Mouse (Mus musculus): ENCODE results near the gene Plekhb1.

Gene Plekhb1

GRCm38 (mm10) chr7:100642413-100642812 is 19.8 kb downstream of the Plekhb1 start:
- Histone ChIP-seq H3K27me3 (ENCODE audit: control insufficient read depth, insufficient read depth, low read length, poor library complexity, severe bottlenecking) (no peaks in the 10 kb centered on the region), H3K36me3 (ENCODE audit: control insufficient read depth, insufficient read depth, low read length, poor library complexity, severe bottlenecking) (0 out of 2 replicates have a peak, but pooled peaks cover 3% of the 10 kb centered on the region)
- DNase-seq (ENCODE audit: low read depth, low spot score), result no peak

- DNase-seq (ENCODE audit: low read depth, low spot score), result peak; percentile 69
These were observed 24.6 kb downstream of the Plekhb1 start for GRCm38 (mm10) chr7:100637657-100638056.

GRCm38 (mm10) chr7:100624538-100624937 is 37.7 kb downstream of the Plekhb1 start:
- Histone ChIP-seq H3K36me3 (ENCODE audit: control insufficient read depth, insufficient read depth, low read length, poor library complexity, severe bottlenecking) (peaks cover 2% of the 10 kb centered on the region; the same call in 1 of the 2 replicates), H3K27me3 (ENCODE audit: control insufficient read depth, insufficient read depth, low read length, poor library complexity, severe bottlenecking) (no peaks in the 10 kb centered on the region)
- DNase-seq (ENCODE audit: low read depth, low spot score), result no peak

More at GRCm38 (mm10) chr7:100637657-100638056, 24.6 kb downstream of the Plekhb1 start:
- H3K27me3 ChIP-seq (ENCODE audit: control insufficient read depth, insufficient read depth, low read length, poor library complexity, severe bottlenecking), result no peaks in the 10 kb centered on the region
- H3K36me3 ChIP-seq (ENCODE audit: control insufficient read depth, insufficient read depth, low read length, poor library complexity, severe bottlenecking), result peaks cover 6% of the 10 kb centered on the region

GRCm38 (mm10) chr7:100622277-100622676 is 39.9 kb downstream of the Plekhb1 start:
- peak; percentile 54 for DNase-seq (ENCODE audit: low read depth, low spot score)
- H3K36me3 ChIP-seq (ENCODE audit: control insufficient read depth, insufficient read depth, low read length, poor library complexity, severe bottlenecking), result peaks cover 2% of the 10 kb centered on the region; the same call in 1 of the 2 replicates

GRCm38 (mm10) chr7:100616121-100616857 is 45.9 kb downstream of the Plekhb1 start:
- no peaks in the 10 kb centered on the region for H3K36me3 ChIP-seq (ENCODE audit: control insufficient read depth, insufficient read depth, low read length, poor library complexity, severe bottlenecking)
- no peak for DNase-seq (ENCODE audit: low read depth, low spot score)
- no peaks in the 10 kb centered on the region for H3K27me3 ChIP-seq (ENCODE audit: control insufficient read depth, insufficient read depth, low read length, poor library complexity, severe bottlenecking)

More at GRCm38 (mm10) chr7:100622277-100622676, 39.9 kb downstream of the Plekhb1 start:
- H3K27me3 ChIP-seq (ENCODE audit: control insufficient read depth, insufficient read depth, low read length, poor library complexity, severe bottlenecking), result no peaks in the 10 kb centered on the region

GRCm38 (mm10) chr7:100608910-100609309 is 53.3 kb downstream of the Plekhb1 start:
- Histone ChIP-seq H3K36me3 (ENCODE audit: control insufficient read depth, insufficient read depth, low read length, poor library complexity, severe bottlenecking) (no peaks in the 10 kb centered on the region), H3K27me3 (ENCODE audit: control insufficient read depth, insufficient read depth, low read length, poor library complexity, severe bottlenecking) (no peaks in the 10 kb centered on the region)
- no peak for DNase-seq (ENCODE audit: low read depth, low spot score)

- no peaks in the 10 kb centered on the region for H3K27me3 ChIP-seq (ENCODE audit: control insufficient read depth, insufficient read depth, low read length, poor library complexity, severe bottlenecking)
- no peaks in the 10 kb centered on the region for H3K36me3 ChIP-seq (ENCODE audit: control insufficient read depth, insufficient read depth, low read length, poor library complexity, severe bottlenecking)
- no peak for DNase-seq (ENCODE audit: low read depth, low spot score)
These were observed 54.0 kb downstream of the Plekhb1 start, which contains the start of gene Mrpl48 for GRCm38 (mm10) chr7:100608130-100608741. Mrpl48 (minus strand) TSS chr7:100608301.

- Histone ChIP-seq H3K36me3 (ENCODE audit: control insufficient read depth, insufficient read depth, low read length, poor library complexity, severe bottlenecking) (no peaks in the 10 kb centered on the region), H3K27me3 (ENCODE audit: control insufficient read depth, insufficient read depth, low read length, poor library complexity, severe bottlenecking) (no peaks in the 10 kb centered on the region)
- peak; percentile 98 for DNase-seq (ENCODE audit: low read depth, low spot score)
These were observed 54.7 kb downstream of the Plekhb1 start, which contains the start of gene Rab6a for GRCm38 (mm10) chr7:100607214-100608129. Rab6a (plus strand) TSS chr7:100607410.

GRCm38 (mm10) chr7:100600211-100600610 is 62.0 kb downstream of the Plekhb1 start:
- no peaks in the 10 kb centered on the region for H3K27me3 ChIP-seq (ENCODE audit: control insufficient read depth, insufficient read depth, low read length, poor library complexity, severe bottlenecking)
- no peak for DNase-seq (ENCODE audit: low read depth, low spot score)
- no peaks in the 10 kb centered on the region for H3K36me3 ChIP-seq (ENCODE audit: control insufficient read depth, insufficient read depth, low read length, poor library complexity, severe bottlenecking)

- no peak for DNase-seq (ENCODE audit: low read depth, low spot score)
- H3K36me3 ChIP-seq (ENCODE audit: control insufficient read depth, insufficient read depth, low read length, poor library complexity, severe bottlenecking), result no peaks in the 10 kb centered on the region
- no peaks in the 10 kb centered on the region for H3K27me3 ChIP-seq (ENCODE audit: control insufficient read depth, insufficient read depth, low read length, poor library complexity, severe bottlenecking)
These were observed 68.9 kb downstream of the Plekhb1 start for GRCm38 (mm10) chr7:100593349-100593748.

All from splenic B cell, adult 2 months (primary cell).